ENCODE assay signal across 9 mouse cellular contexts in genomic region chr16:31290751-31291365, GRCm38 (mm10). TPM values are rescaled to one million over a fixed set of nuclear protein-coding genes. Genes with fewer than 3 reads are reported as not detected.
DNase-seq lines count a peak whose midpoint lies in the region; ATAC-seq and TF ChIP-seq lines count a peak whose summit lies in the region.
"Had no signal": no experiment of that assay in that cellular context is flagged by ENCODE, and none has a peak within 500 bp of the region (broad histone marks: within the 10 kb centered on the region; RNA-seq: fewer than 3 reads in every experiment).

No protein-coding gene starts in this region.

- no peak for TF ChIP-seq CTCF in left cerebral cortex, adult 2 months (IDR thresholded peaks at IDR 0.05)
- TF ChIP-seq CTCF in olfactory bulb, adult 2 months (IDR thresholded peaks at IDR 0.05; ENCODE audit: insufficient read depth, low read depth, low read length) = no peak

- WGBS in olfactory bulb, adult 2 months = 21% methylated on average over 7 of the region's 7 CpGs

- peak overlapping the region; percentile 78 for H3K27ac ChIP-seq in left cerebral cortex, adult 2 months
- H3K27ac ChIP-seq in olfactory bulb, adult 2 months (ENCODE audit: insufficient read depth, low read depth, low read length) = peak overlapping the region; percentile 79
- H3K27ac ChIP-seq: limb, embryonic 12.5 days had no signal

- TF ChIP-seq POLR2A in olfactory bulb, adult 2 months (IDR thresholded peaks at IDR 0.05; ENCODE audit: insufficient read depth, low read depth, low read length) = no peak

- H3K4me1 ChIP-seq in olfactory bulb, adult 2 months (ENCODE audit: control insufficient read depth, insufficient read depth, low read length) = peaks cover 23% of the 10 kb centered on the region
- H3K4me1 ChIP-seq: limb, embryonic 12.5 days had no signal

- intact Hi-C loops in left cerebral cortex, adult 2 months (cut with DNase I) = no loop called here
- intact Hi-C loops in left cerebral cortex, postnatal 10 days (cut with DNase I) = no loop called here

- H3K4me3 ChIP-seq in left cerebral cortex, adult 2 months = no peak overlapping the region
- H3K4me3 ChIP-seq in olfactory bulb, adult 2 months (ENCODE audit: insufficient read depth, low read depth, low read length) = no peak overlapping the region
- H3K4me3 ChIP-seq: limb, embryonic 12.5 days had no signal

- no peak for ATAC-seq in cerebellum, adult (ENCODE audit: insufficient number of reproducible peaks, low FRiP score, low TSS enrichment)

- DNase-seq in left cerebral cortex, adult 2 months (ENCODE audit: extremely low spot score in 1 of 2, low spot score in 2 of 2) = no peak
- DNase-seq in left cerebral cortex, postnatal 10 days (ENCODE audit: extremely low spot score in 1 of 2, low spot score in 2 of 2) = no peak
- DNase-seq in gastrocnemius, postnatal 25 days = peak; percentile 35
- DNase-seq in kidney, adult 8-10 months = peak; percentile 21 to 50
- DNase-seq in left cerebral cortex, adult 18-20 months (ENCODE audit: low spot score in 2 of 2) = no peak
- DNase-seq in right cerebral cortex, postnatal 36 days (ENCODE audit: low spot score in 2 of 2) = no peak

RNA-seq across cellular contexts. Expression of gene Ppp1r2, which starts 15.8 kb away (rescaled TPM):
- 100 to 1,000 TPM in 1 of 2 experiments, 10 to 100 TPM in 1; 92.8 to 107 TPM for total RNA-seq in left cerebral cortex, adult 2 months (2021)
- total RNA-seq in left cerebral cortex, postnatal 10 days (2021) = 10 to 100 TPM; 65.8 to 71.9 TPM
- 10 to 100 TPM; 67.7 to 74.0 TPM for total RNA-seq in gastrocnemius, postnatal 25 days (2021)
- not detected in 2 replicates for polyA plus RNA-seq in olfactory bulb, adult 2 months (2012; ENCODE audit: insufficient read depth, insufficient read length, low replicate concordance, missing spikeins)
- 100 to 1,000 TPM; 107 to 113 TPM for total RNA-seq in left cerebral cortex, adult 18-20 months (2021)

RNA-seq across cellular contexts. Expression of gene Apod, which starts 23.8 kb away (rescaled TPM):
- 100 to 1,000 TPM; 125 to 160 TPM for total RNA-seq in left cerebral cortex, adult 2 months (2021)
- 10 to 100 TPM; 31.0 to 31.2 TPM for total RNA-seq in left cerebral cortex, postnatal 10 days (2021)
- 10 to 100 TPM; 22.1 to 22.6 TPM for total RNA-seq in gastrocnemius, postnatal 25 days (2021)
- 592 and 662 TPM in 2 replicates for polyA plus RNA-seq in olfactory bulb, adult 2 months (2012; ENCODE audit: insufficient read depth, insufficient read length, low replicate concordance, missing spikeins)
- total RNA-seq in left cerebral cortex, adult 18-20 months (2021) = 100 to 1,000 TPM; 197 to 221 TPM

Comparison
In these comparisons a context has a peak if more than half of its experiments do, and no peak if none do; other contexts are left out.
1. DNase-seq: peak in gastrocnemius, postnatal 25 days (single experiment) and kidney, adult 8-10 months (2 of 2); none in left cerebral cortex, adult 2 months (0 of 2), left cerebral cortex, postnatal 10 days (0 of 2), left cerebral cortex, adult 18-20 months (0 of 2) and right cerebral cortex, postnatal 36 days (0 of 2).